ENCODE assay signal across 8 mouse cellular contexts in genomic region chr9:114688252-114688952, GRCm38 (mm10). TPM values are rescaled to one million over a fixed set of nuclear protein-coding genes. Genes with fewer than 3 reads are reported as not detected.
A peak's percentile ranks its signal among the peaks of the same experiment; 100 is the strongest.
DNase-seq lines count a peak whose midpoint lies in the region; ATAC-seq and TF ChIP-seq lines count a peak whose summit lies in the region.

Dync1li1 (plus strand) TSS chr9:114688790.

- H3K36me3 ChIP-seq in hindbrain, postnatal 0 days (ENCODE audit: insufficient read depth, low read length), result peaks cover 10% of the 10 kb centered on the region

- intact Hi-C loops in gastrocnemius, adult 2 months (cut with DNase I), result loop anchor here (2.0 to 5.0 kb wide), 3 partner anchors 40 to 48 kb away; partner anchors contain the start of genes Cmtm6 and Cnot10
- intact Hi-C loops in left cerebral cortex, adult 2 months (cut with DNase I), result loop anchor here (2.0 kb wide), 2 partner anchors 40 to 48 kb away; partner anchors contain the start of gene Cnot10

- peak; percentile 90 for ATAC-seq in common myeloid progenitor, adult 5-6 weeks (replicated peaks; ENCODE audit: low read depth, poor library complexity, severe bottlenecking)
- peak; percentile 97 for ATAC-seq in hindbrain, postnatal 0 days
- peak; percentile 92 for ATAC-seq in megakaryocyte, adult 5-6 weeks (ENCODE audit: poor library complexity, severe bottlenecking)

- H3K27me3 ChIP-seq in hindbrain, postnatal 0 days (ENCODE audit: insufficient read depth, low read length), result no peaks in the 10 kb centered on the region

- H3K4me2 ChIP-seq in hindbrain, postnatal 0 days (ENCODE audit: low read depth, low read length), result peak within 1 kb of the TSS; percentile 78

- DNase-seq in ZHBTc4 (ENCODE audit: low read depth, low spot score), result peak; percentile 99
- peak; percentile 99 for DNase-seq in gastrocnemius, adult 2 months
- peak; percentile 99 for DNase-seq in hindbrain, postnatal 0 days (ENCODE audit: low spot score)
- peak; percentile 97 to 98 for DNase-seq in left cerebral cortex, adult 2 months (ENCODE audit: extremely low spot score in 1 of 2, low spot score in 2 of 2)
- peak; percentile 97 for DNase-seq in right cerebral cortex, adult 2 months (ENCODE audit: low spot score in 2 of 2)
- DNase-seq in urinary bladder, postnatal 14 days (ENCODE audit: low spot score), result peak; percentile 98

- peak within 1 kb of the TSS; percentile 88 for H3K4me3 ChIP-seq in gastrocnemius, adult 2 months
- peak within 1 kb of the TSS; percentile 98 for H3K4me3 ChIP-seq in hindbrain, postnatal 0 days (ENCODE audit: low read length)
- H3K4me3 ChIP-seq in left cerebral cortex, adult 2 months, result peak within 1 kb of the TSS; percentile 92

- WGBS in hindbrain, postnatal 0 days, result under 1% methylated on average over 54 of the region's 57 CpGs

- H3K27ac ChIP-seq in gastrocnemius, adult 2 months, result peak within 1 kb of the TSS; percentile 95
- H3K27ac ChIP-seq in hindbrain, postnatal 0 days, result peak within 1 kb of the TSS; percentile 98
- H3K27ac ChIP-seq in left cerebral cortex, adult 2 months, result peak within 1 kb of the TSS; percentile 95

- no peak for TF ChIP-seq CTCF in gastrocnemius, adult 2 months (IDR thresholded peaks at IDR 0.05)
- no peak for TF ChIP-seq CTCF in hindbrain, postnatal 0 days (IDR thresholded peaks at IDR 0.05; ENCODE audit: low read depth)
- TF ChIP-seq CTCF in left cerebral cortex, adult 2 months (IDR thresholded peaks at IDR 0.05), result no peak

- H3K4me1 ChIP-seq in hindbrain, postnatal 0 days (ENCODE audit: insufficient read depth, low read length), result peaks cover 15% of the 10 kb centered on the region

- peak within 1 kb of the TSS; percentile 99 for H3K9ac ChIP-seq in hindbrain, postnatal 0 days (replicated peaks; ENCODE audit: low read length)

- H3K9me3 ChIP-seq in hindbrain, postnatal 0 days (ENCODE audit: low read length), result no peaks in the 10 kb centered on the region

RNA-seq across cellular contexts. Expression of gene Dync1li1, which starts in this region (rescaled TPM):
- 35.9 and 44.7 TPM in 2 replicates for total RNA-seq in common myeloid progenitor, adult 5-6 weeks (2017)
- 10 to 100 TPM; 33.7 to 36.5 TPM for total RNA-seq in gastrocnemius, adult 2 months (2021)
- 85.6 and 87.7 TPM in 2 replicates for total RNA-seq in hindbrain, postnatal 0 days (2014; rRNA removed)
- polyA plus RNA-seq in hindbrain, postnatal 0 days (2015; fragmentation: Nextera tagmentation; extraction: Ambion mirVana), result 144 and 145 TPM in 2 replicates
- total RNA-seq in left cerebral cortex, adult 2 months (2021), result 10 to 100 TPM; 87.7 to 91.9 TPM
- total RNA-seq in megakaryocyte, adult 5-6 weeks (2015), result 35.5 and 39.5 TPM in 2 replicates
- total RNA-seq in megakaryocyte, adult 5-6 weeks (2017), result 59.1 and 60.7 TPM in 2 replicates

Comparison
In these comparisons a context has a peak if more than half of its experiments do, and no peak if none do; other contexts are left out.
1. Peak in every context shown above with its lines: DNase-seq, ATAC-seq, H3K4me3 ChIP-seq and H3K27ac ChIP-seq.